Mouse (Mus musculus): ENCODE measurements around the gene Ephb1. TPM values are rescaled to one million over a fixed set of nuclear protein-coding genes. Genes with fewer than 3 reads are reported as not detected.

Ephb1 gene
- polyA plus RNA-seq, 1 experiment from 2014 or later = 0.22 TPM

DNA sequence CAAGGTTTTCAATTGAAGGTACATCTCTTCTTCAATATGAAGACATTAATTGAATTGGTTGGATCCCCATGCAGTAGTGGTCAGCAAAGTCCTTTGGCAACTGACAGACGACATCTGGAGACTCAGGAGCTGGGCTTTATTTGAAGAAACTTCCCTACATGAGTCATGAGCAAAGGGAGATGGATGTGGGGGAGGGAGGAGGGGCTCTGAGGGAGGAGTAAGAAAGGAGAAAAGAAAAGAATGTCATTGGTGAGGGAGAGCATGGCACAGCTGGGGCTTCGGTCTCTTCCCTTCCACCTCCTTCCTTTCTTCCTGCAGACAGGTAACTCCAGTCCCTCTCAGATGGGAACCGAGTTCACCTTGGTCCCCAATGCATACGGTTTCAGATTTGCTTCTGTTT, 431.6 kb downstream of the Ephb1 start:
- Histone ChIP-seq H3K27ac (ENCODE audit: low read length) (no peak overlapping the region), H3K4me2 (ENCODE audit: low read depth, low read length) (no peak overlapping the region), H3K4me3 (ENCODE audit: low read depth, low read length) (no peak overlapping the region), H3K27me3 (ENCODE audit: control insufficient read depth, insufficient read depth, low read depth, low read length) (no peaks in the 10 kb centered on the region), H3K36me3 (ENCODE audit: control insufficient read depth, insufficient read depth) (no peaks in the 10 kb centered on the region), H3K9me3 (replicated peaks; ENCODE audit: control insufficient read depth, low read length) (no peaks in the 10 kb centered on the region), H3K9ac (ENCODE audit: low read depth, low read length) (no peak overlapping the region), H3K4me1 (ENCODE audit: control insufficient read depth, low read depth, low read length) (no peaks in the 10 kb centered on the region)
- no peak for ATAC-seq (ENCODE audit: low read depth)
- 51% methylated on average over 4 of the region's 4 CpGs for WGBS (ENCODE audit: insufficient replicate concordance)

DNA sequence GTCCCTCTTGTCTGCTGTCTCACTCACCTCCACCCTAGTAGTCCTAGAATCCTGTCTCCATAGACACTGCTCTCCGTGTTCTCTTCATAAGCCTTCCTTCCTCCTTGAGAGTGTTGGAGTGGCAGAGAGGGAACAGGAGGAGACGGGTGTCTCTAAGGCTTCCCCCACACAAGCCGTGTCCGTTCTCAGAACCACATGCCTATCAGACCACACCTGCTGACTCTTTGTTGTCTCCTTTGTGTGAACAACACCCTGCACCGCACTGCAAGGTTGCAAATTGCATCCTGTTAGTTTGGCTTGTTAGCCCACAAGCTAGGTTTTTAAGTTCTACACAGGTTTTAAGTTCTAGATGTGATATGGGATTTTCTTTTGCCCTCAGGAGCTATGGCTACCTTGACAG, 435.2 kb downstream of the Ephb1 start:
- no peak overlapping the region for H3K9ac ChIP-seq (ENCODE audit: low read depth, low read length)
- no peaks in the 10 kb centered on the region for H3K36me3 ChIP-seq (ENCODE audit: control insufficient read depth, insufficient read depth)
- H3K27ac ChIP-seq (ENCODE audit: low read length) = no peak overlapping the region
- H3K27me3 ChIP-seq (ENCODE audit: control insufficient read depth, insufficient read depth, low read depth, low read length) = no peaks in the 10 kb centered on the region
- WGBS (ENCODE audit: insufficient replicate concordance) = 60% methylated on average over 5 of the region's 5 CpGs
- H3K4me3 ChIP-seq (ENCODE audit: low read depth, low read length) = no peak overlapping the region
- ATAC-seq (ENCODE audit: low read depth) = no peak
- no peaks in the 10 kb centered on the region for H3K4me1 ChIP-seq (ENCODE audit: control insufficient read depth, low read depth, low read length)
- no peaks in the 10 kb centered on the region for H3K9me3 ChIP-seq (replicated peaks; ENCODE audit: control insufficient read depth, low read length)
- H3K4me2 ChIP-seq (ENCODE audit: low read depth, low read length) = no peak overlapping the region

DNA sequence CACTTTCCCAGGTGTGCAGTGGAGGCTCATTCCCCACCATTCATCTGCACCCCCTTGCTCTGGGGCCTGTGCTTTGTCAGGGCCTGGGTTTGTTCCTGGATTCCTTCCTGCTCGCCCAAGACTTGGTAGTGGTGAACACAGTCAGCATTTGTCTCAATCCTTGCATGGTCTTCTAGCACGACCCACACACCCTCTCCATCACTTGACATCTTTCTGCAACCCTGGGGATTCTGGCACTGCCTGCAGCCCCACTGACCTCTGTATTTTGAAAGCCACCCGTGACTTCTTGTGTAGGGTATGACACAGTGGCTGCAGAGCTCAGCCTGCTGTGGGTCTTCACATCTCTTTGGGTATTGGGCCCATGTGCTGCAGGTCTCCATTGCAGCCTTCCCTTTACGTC, 435.7 kb downstream of the Ephb1 start:
- Histone ChIP-seq H3K27ac (ENCODE audit: low read length) (no peak overlapping the region), H3K36me3 (ENCODE audit: control insufficient read depth, insufficient read depth) (no peaks in the 10 kb centered on the region), H3K9me3 (replicated peaks; ENCODE audit: control insufficient read depth, low read length) (no peaks in the 10 kb centered on the region), H3K4me3 (ENCODE audit: low read depth, low read length) (no peak overlapping the region), H3K9ac (ENCODE audit: low read depth, low read length) (no peak overlapping the region), H3K4me1 (ENCODE audit: control insufficient read depth, low read depth, low read length) (no peaks in the 10 kb centered on the region), H3K27me3 (ENCODE audit: control insufficient read depth, insufficient read depth, low read depth, low read length) (no peaks in the 10 kb centered on the region), H3K4me2 (ENCODE audit: low read depth, low read length) (no peak overlapping the region)
- WGBS (ENCODE audit: insufficient replicate concordance) = 49% methylated on average over 4 of the region's 4 CpGs
- ATAC-seq (ENCODE audit: low read depth) = no peak

DNA sequence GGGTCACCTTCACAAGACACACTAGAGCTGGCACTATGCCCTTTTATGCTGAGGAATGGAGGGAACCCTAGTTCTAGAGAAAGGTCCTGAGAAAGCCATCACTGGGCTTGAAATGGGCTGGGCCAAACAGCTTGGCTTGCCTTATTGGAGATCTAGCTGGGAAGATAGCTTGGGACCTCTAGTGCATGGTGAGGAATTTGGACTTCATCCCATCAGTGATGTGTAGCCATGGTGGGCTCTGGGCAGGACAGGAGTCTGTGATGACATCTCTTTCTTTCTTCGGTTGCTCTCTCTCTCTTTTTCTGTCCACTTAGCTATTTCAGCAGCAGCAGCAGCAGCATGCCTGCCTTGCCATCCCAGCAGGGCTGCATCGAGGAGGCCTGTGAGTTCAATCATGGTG, 439.4 kb downstream of the Ephb1 start:
- Histone ChIP-seq H3K4me2 (ENCODE audit: low read depth, low read length) (no peak overlapping the region), H3K27ac (ENCODE audit: low read length) (no peak overlapping the region), H3K4me3 (ENCODE audit: low read depth, low read length) (no peak overlapping the region), H3K9ac (ENCODE audit: low read depth, low read length) (no peak overlapping the region), H3K27me3 (ENCODE audit: control insufficient read depth, insufficient read depth, low read depth, low read length) (no peaks in the 10 kb centered on the region), H3K9me3 (replicated peaks; ENCODE audit: control insufficient read depth, low read length) (no peaks in the 10 kb centered on the region), H3K36me3 (ENCODE audit: control insufficient read depth, insufficient read depth) (no peaks in the 10 kb centered on the region), H3K4me1 (ENCODE audit: control insufficient read depth, low read depth, low read length) (no peaks in the 10 kb centered on the region)
- ATAC-seq (ENCODE audit: low read depth) = no peak
- 67% methylated on average over 2 of the region's 2 CpGs for WGBS (ENCODE audit: insufficient replicate concordance)

DNA sequence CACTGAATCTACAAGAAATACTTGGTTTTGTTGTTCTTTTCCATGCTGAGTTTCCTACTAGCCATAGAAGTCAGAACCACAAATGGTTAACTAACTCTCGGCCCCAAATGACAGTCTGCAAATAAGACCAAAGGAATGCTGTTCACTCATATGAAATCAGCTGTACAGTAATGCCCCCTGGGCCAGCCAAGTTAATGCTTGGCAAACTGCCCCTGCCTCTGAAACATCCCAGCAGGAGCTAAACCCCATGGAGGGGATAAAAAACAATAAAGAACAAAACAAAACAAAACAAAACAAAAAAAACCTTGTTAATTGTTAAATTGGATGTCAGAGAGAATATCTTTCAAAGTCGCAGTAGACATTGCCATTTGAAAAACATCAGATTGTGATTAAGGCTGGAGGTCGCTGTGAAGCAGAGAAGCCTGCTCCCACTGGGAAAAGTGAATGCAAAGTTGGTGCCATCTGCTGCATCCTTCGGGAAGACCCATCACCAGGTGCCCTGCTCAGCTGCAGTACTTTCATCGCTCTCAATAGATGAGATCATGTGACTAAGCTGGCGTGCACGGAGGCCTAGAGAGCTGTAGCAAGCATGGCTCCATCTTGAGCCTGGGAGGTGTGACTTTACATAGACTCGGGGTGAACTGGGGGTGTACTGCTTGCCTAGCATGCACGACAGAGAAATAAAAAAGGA, 443.2 kb downstream of the Ephb1 start:
- Histone ChIP-seq H3K9ac (ENCODE audit: low read depth, low read length) (no peak overlapping the region), H3K9me3 (replicated peaks; ENCODE audit: control insufficient read depth, low read length) (no peaks in the 10 kb centered on the region), H3K4me3 (ENCODE audit: low read depth, low read length) (no peak overlapping the region), H3K36me3 (ENCODE audit: control insufficient read depth, insufficient read depth) (no peaks in the 10 kb centered on the region), H3K27me3 (ENCODE audit: control insufficient read depth, insufficient read depth, low read depth, low read length) (no peaks in the 10 kb centered on the region), H3K27ac (ENCODE audit: low read length) (no peak overlapping the region), H3K4me2 (ENCODE audit: low read depth, low read length) (no peak overlapping the region), H3K4me1 (ENCODE audit: control insufficient read depth, low read depth, low read length) (no peaks in the 10 kb centered on the region)
- 54% methylated on average over 9 of the region's 9 CpGs for WGBS (ENCODE audit: insufficient replicate concordance)
- ATAC-seq (ENCODE audit: low read depth) = no peak

DNA sequence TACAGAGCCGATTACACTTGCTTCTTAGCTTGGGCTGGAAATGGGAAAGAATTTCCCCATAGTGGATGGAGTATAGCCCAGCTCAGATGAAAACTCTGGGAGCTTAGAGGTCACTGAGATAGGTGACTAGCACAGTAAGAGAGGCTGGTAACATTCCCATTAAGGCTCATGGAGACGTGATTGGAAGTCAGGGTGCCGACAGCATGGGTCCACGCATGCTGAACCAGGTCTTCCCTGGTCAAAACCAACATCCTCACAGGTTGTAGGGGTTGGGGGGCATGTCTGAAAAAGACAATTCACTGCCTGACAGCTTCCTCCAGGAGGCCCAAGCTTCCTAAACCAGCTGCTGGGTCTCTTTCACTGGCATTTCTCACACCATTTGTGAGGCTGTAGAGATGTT, 445.0 kb downstream of the Ephb1 start:
- WGBS (ENCODE audit: insufficient replicate concordance) = 60% methylated on average over 4 of the region's 4 CpGs

DNA sequence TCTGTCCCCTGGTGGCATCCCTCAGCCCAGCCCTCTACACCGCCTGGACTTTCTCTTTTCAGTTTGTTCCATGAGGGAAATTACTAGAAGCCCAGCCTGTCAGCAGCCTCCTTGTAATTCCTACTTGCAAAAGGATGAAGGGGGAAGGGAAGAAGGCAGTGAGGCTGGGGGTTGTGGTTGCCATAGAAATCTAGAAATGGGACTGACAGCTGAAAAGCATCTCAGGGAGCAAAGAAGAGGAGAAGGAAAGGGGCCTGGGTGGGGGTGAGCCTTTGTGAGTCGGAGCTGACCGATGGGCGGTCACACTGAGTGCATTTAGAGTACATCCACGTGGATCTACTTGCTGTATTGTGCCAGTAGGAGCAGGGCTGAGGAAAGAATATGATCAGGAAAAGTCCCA, 445.6 kb downstream of the Ephb1 start:
- Histone ChIP-seq H3K27me3 (ENCODE audit: control insufficient read depth, insufficient read depth, low read depth, low read length) (no peaks in the 10 kb centered on the region), H3K4me2 (ENCODE audit: low read depth, low read length) (no peak overlapping the region), H3K36me3 (ENCODE audit: control insufficient read depth, insufficient read depth) (no peaks in the 10 kb centered on the region), H3K4me1 (ENCODE audit: control insufficient read depth, low read depth, low read length) (no peaks in the 10 kb centered on the region), H3K9me3 (replicated peaks; ENCODE audit: control insufficient read depth, low read length) (no peaks in the 10 kb centered on the region), H3K4me3 (ENCODE audit: low read depth, low read length) (no peak overlapping the region), H3K27ac (ENCODE audit: low read length) (no peak overlapping the region), H3K9ac (ENCODE audit: low read depth, low read length) (no peak overlapping the region)
- no peak for ATAC-seq (ENCODE audit: low read depth)
- WGBS (ENCODE audit: insufficient replicate concordance) = 56% methylated on average over 5 of the region's 5 CpGs

More for the DNA sequence above, 445.0 kb downstream of the Ephb1 start:
- Histone ChIP-seq H3K4me1 (ENCODE audit: control insufficient read depth, low read depth, low read length) (no peaks in the 10 kb centered on the region), H3K4me2 (ENCODE audit: low read depth, low read length) (no peak overlapping the region), H3K9me3 (replicated peaks; ENCODE audit: control insufficient read depth, low read length) (no peaks in the 10 kb centered on the region), H3K9ac (ENCODE audit: low read depth, low read length) (no peak overlapping the region), H3K27ac (ENCODE audit: low read length) (no peak overlapping the region), H3K27me3 (ENCODE audit: control insufficient read depth, insufficient read depth, low read depth, low read length) (no peaks in the 10 kb centered on the region), H3K4me3 (ENCODE audit: low read depth, low read length) (no peak overlapping the region), H3K36me3 (ENCODE audit: control insufficient read depth, insufficient read depth) (no peaks in the 10 kb centered on the region)
- no peak for ATAC-seq (ENCODE audit: low read depth)

DNA sequence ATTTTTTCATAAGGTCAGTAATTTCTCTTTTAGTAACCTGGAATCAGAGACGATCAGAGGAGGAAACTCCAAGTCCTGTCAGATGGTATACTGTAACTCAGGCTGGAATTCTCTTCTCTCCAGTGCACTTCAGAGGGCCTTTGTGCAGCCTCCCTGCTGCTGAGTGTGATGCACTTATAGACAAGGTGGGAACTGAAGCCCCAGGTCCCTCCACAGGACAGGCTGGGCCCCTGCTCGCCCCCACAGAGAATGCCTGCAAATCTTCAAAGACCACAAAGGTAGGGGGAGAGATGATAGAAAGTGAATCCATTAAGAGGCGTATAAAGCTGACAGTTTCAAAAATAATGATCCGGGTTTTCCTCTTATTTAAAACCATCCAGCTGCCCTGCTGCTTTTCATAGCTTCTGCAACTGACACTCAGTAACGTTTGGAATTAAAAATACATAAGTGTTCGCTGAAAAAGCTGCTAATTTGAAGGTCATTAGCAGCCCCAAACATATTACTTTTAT, 446.7 kb downstream of the Ephb1 start:
- Histone ChIP-seq H3K4me3 (ENCODE audit: low read depth, low read length) (no peak overlapping the region), H3K4me2 (ENCODE audit: low read depth, low read length) (no peak overlapping the region), H3K36me3 (ENCODE audit: control insufficient read depth, insufficient read depth) (no peaks in the 10 kb centered on the region), H3K27ac (ENCODE audit: low read length) (no peak overlapping the region), H3K9ac (ENCODE audit: low read depth, low read length) (no peak overlapping the region), H3K4me1 (ENCODE audit: control insufficient read depth, low read depth, low read length) (no peaks in the 10 kb centered on the region), H3K27me3 (ENCODE audit: control insufficient read depth, insufficient read depth, low read depth, low read length) (no peaks in the 10 kb centered on the region), H3K9me3 (replicated peaks; ENCODE audit: control insufficient read depth, low read length) (no peaks in the 10 kb centered on the region)
- ATAC-seq (ENCODE audit: low read depth) = no peak
- whole genome bisulfite sequencing (ENCODE audit: insufficient replicate concordance) = 44% methylated on average over 6 of the region's 6 CpGs

DNA sequence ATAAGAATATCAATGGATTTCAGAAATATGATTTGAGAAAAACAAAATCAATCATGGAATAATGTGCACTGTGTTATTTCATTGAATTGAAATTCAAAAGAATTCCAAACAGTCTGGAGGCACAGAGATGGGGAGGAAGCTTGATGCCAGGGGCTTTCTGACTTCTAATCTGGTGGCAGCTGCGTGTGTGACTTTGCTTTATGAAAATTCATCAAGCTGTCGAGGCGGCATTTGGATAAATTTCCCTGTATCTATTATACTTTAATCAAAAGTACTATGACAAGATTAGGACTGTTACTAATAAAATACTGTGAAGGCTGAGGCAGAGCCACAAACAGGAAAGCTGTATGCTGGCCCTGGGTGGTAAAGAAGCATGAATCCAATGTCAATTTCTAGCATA, 451.1 kb downstream of the Ephb1 start:
- 67% methylated on average over 3 of the region's 3 CpGs for WGBS (ENCODE audit: insufficient replicate concordance)
- no peak overlapping the region for H3K9ac ChIP-seq (ENCODE audit: low read depth, low read length)
- no peaks in the 10 kb centered on the region for H3K27me3 ChIP-seq (ENCODE audit: control insufficient read depth, insufficient read depth, low read depth, low read length)

More for the DNA sequence above, 451.1 kb downstream of the Ephb1 start:
- Histone ChIP-seq H3K9me3 (replicated peaks; ENCODE audit: control insufficient read depth, low read length) (no peaks in the 10 kb centered on the region), H3K36me3 (ENCODE audit: control insufficient read depth, insufficient read depth) (no peaks in the 10 kb centered on the region), H3K4me3 (ENCODE audit: low read depth, low read length) (no peak overlapping the region), H3K4me2 (ENCODE audit: low read depth, low read length) (no peak overlapping the region), H3K27ac (ENCODE audit: low read length) (no peak overlapping the region), H3K4me1 (ENCODE audit: control insufficient read depth, low read depth, low read length) (no peaks in the 10 kb centered on the region)
- no peak for ATAC-seq (ENCODE audit: low read depth)
